Mouse (Mus musculus): ENCODE results near the gene Caskin1.

GRCm38 (mm10) chr17:24548435-24548834, 60.0 kb downstream of the Caskin1 start:
- TF ChIP-seq POLR2A (IDR thresholded peaks at IDR 0.05; ENCODE audit: borderline replicate concordance, insufficient read depth, low read length) = no peak
- no peak for TF ChIP-seq CTCF (IDR thresholded peaks at IDR 0.05; ENCODE audit: borderline replicate concordance, insufficient read depth, low read depth, low read length)

Data from cerebellum, adult 2 months (tissue).